Mouse (Mus musculus) thymus, adult 2 months (tissue): ENCODE data around the gene Clk3.

Experiments
- CTCF ChIP-seq: fragments of 200-500 bp; IDR thresholded peaks from 2 replicates; pipeline ENCODE4 v1.5.1; 2012; ENCODE audit warnings: mild to moderate bottlenecking, control low read depth, low read length, moderate library complexity, borderline replicate concordance; ENCODE audit not compliant: control insufficient read depth, poor library complexity, insufficient read depth; ENCODE audit errors: extremely low read depth
- POLR2A ChIP-seq: fragments of 200-500 bp; IDR thresholded peaks from 2 replicates; pipeline ENCODE4 v1.6.1; 2012; ENCODE audit warnings: mild to moderate bottlenecking, low read length, control low read depth, moderate library complexity; ENCODE audit not compliant: control insufficient read depth, poor library complexity, insufficient read depth; ENCODE audit errors: extremely low read depth

- TF ChIP-seq POLR2A (no peak), CTCF (no peak)
Observed at GRCm38 (mm10) chr9:57775736-57776135, 10.1 kb upstream of the Clk3 start.
